Mouse (Mus musculus) liver, adult 2 months (tissue): ENCODE measurements at regions not wholly inside any gene's neighbourhood (a gene's known extent, or its start where the extent isn't known, plus 50 kb on each side); places are given as distances from the start of the nearest gene placed in this dataset.

Experiments used
- CTCF ChIP-seq: fragments of 200-500 bp; IDR thresholded peaks from 2 replicates; pipeline ENCODE4 v1.5.1; 2011; ENCODE audit warnings: low read depth, low read length, control low read depth
- POLR2A ChIP-seq: fragments of 200-500 bp; IDR thresholded peaks from 2 replicates; pipeline ENCODE4 v1.6.1; 2011; ENCODE audit warnings: low read length, control low read depth; ENCODE audit not compliant: insufficient read depth; ENCODE audit errors: extremely low read depth

GRCm38 (mm10) chr12:92120164-92120815 lies 271.3 kb upstream of the Sel1l start:
- TF ChIP-seq CTCF (no peak), POLR2A (no peak)
